Mouse (Mus musculus) lung, postnatal 0 days (tissue): ENCODE measurements around the gene Sgce.
"Not testable (repeated sequence)": the region's sequence is repeated elsewhere in the genome, so short reads cannot be mapped to it uniquely, and the experiment has no call there.

Experiments used
- CTCF ChIP-seq: IDR thresholded peaks from 2 replicates; pipeline ENCODE4 v1.5.1; 2016; ENCODE audit warnings: antibody characterized with exemption, mild to moderate bottlenecking
- EP300 ChIP-seq: IDR thresholded peaks from 2 replicates; pipeline ENCODE4 v1.6.1; 2016; ENCODE audit warnings: antibody characterized with exemption, mild to moderate bottlenecking, control low read depth

DNA sequence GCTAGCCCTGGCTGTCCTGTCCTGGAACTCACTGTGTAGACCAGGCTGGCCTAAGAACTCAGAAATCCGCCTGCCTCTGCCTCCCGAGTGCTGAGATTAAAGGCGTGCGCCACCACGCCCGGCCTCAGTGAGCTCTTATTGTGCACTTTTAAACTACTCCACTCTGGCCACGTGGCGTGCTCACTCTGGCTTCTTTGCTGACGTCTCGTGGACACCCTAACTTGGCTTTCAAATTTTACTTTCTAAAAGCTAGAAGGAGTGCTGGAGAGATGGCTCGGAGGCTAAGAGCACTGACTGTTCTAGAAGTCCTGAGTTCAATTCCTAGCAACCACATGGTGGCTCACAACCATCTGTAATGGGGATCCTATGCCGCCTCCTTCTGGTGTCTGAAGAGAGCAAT is 93.3 kb downstream of the Sgce start:
- TF ChIP-seq CTCF, EP300: not testable (repeated sequence)
